Mouse (Mus musculus) thymus, adult 2 months (tissue): ENCODE results near the gene Stard5.

Source experiments
- CTCF ChIP-seq: fragments of 200-500 bp; IDR thresholded peaks from 2 replicates; pipeline ENCODE4 v1.5.1; 2012; ENCODE audit warnings: mild to moderate bottlenecking, control low read depth, low read length, moderate library complexity, borderline replicate concordance; ENCODE audit not compliant: control insufficient read depth, poor library complexity, insufficient read depth; ENCODE audit errors: extremely low read depth
- POLR2A ChIP-seq: fragments of 200-500 bp; IDR thresholded peaks from 2 replicates; pipeline ENCODE4 v1.6.1; 2012; ENCODE audit warnings: mild to moderate bottlenecking, low read length, control low read depth, moderate library complexity; ENCODE audit not compliant: control insufficient read depth, poor library complexity, insufficient read depth; ENCODE audit errors: extremely low read depth

GRCm38 (mm10) chr7:83682640-83683274, 51.0 kb downstream of the Stard5 start:
- TF ChIP-seq CTCF (no peak), POLR2A (no peak)
